Mouse (Mus musculus): ENCODE data around the gene Rac3. TPM values are rescaled to one million over a fixed set of nuclear protein-coding genes. Genes with fewer than 3 reads are reported as not detected.
A peak's percentile ranks its signal among the peaks of the same experiment; 100 is the strongest.
"Not testable (repeated sequence)": the region's sequence is repeated elsewhere in the genome, so short reads cannot be mapped to it uniquely, and the experiment has no call there.

The Rac3 gene
- polyA plus RNA-seq, 1 experiment from 2014 or later = 10.0 TPM

DNA sequence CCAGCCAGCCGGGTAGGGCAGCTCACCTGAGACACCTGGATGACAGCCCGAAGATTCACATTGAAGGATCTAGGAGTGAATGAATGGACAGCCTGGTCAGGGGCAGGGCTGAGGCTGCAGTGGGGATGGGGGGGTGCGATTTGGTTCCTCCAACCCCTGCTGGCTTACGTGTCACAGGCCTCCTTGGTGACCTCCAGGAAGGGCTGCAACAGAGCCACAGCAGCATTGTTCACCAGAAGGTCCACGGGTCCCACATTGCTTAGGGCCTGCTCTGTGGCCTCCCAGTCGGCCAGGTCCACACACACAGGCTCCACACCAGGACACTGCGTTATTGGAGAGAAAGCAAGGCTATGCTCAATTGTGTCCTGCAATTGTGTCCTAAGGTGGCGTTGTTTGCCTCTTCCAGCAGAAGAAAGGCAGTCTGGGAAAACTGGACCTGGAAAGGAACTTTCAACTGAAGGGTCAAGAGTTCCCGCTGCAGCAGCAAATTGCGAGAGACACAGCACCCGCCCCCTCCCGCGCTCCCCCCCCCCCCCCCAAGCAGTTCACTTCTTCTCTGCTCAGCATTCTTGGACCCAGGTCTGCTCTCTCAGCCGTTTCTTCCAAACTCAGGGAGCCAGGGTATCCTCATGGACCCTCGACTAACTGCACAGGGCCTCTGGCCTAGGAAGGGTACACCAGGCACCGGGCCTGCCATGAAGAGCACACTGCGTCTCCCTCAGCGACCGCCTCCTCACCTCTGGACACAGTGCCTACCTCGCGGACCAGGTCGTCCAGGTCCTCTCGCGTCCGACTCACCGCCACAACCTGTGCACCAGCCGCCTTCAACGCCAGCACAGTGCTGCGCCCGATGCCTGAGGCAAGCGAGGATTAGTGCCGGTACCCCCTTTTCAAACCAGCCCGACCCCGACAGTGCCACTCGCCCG lies 5.2 kb downstream of the Rac3 start:
- in situ Hi-C loops (cut with MboI; ENCODE audit: low pct_unique_long_range_greater_than_20kb) = loop anchor here (5.0 kb wide), 1 partner anchor 51 kb away; no protein-coding TSS in a partner anchor
- no peaks in the 10 kb centered on the region for H3K27me3 ChIP-seq

GRCm38 (mm10) chr11:120727169-120727527 lies 5.9 kb downstream of the Rac3 start, which contains the start of gene Dcxr:
Gene Dcxr (minus strand): TSS chr11:120727281.
- ChIA-PET POLR2A (no interaction called here), CTCF (interaction anchor here (2.6 kb wide), 1 partner anchor 49 kb away, joined by 16 read pairs; no protein-coding TSS in a partner anchor)
- in situ Hi-C loops (cut with MboI; ENCODE audit: low pct_unique_long_range_greater_than_20kb) = loop anchor here (5.0 kb wide), 1 partner anchor 50 kb away; no protein-coding TSS in a partner anchor
- H3K27me3 ChIP-seq = no peaks in the 10 kb centered on the region
- peak; percentile 83 for DNase-seq (ENCODE audit: low read depth, low spot score)
- TF ChIP-seq CTCF (IDR thresholded peaks at IDR 0.05) = no peak
- peak; percentile 86 for ATAC-seq

More for the DNA sequence above, 5.2 kb downstream of the Rac3 start:
- DNase-seq (ENCODE audit: low read depth, low spot score) = no peak
- CTCF ChIA-PET = interaction anchor here (1.2 to 7.6 kb wide), 3 partner anchors 11 to 50 kb away, joined by 3 to 81 read pairs (median 16); no protein-coding TSS in a partner anchor
- no peak for ATAC-seq
- POLR2A ChIA-PET = no interaction called here
- no peak for TF ChIP-seq CTCF (IDR thresholded peaks at IDR 0.05)

DNA sequence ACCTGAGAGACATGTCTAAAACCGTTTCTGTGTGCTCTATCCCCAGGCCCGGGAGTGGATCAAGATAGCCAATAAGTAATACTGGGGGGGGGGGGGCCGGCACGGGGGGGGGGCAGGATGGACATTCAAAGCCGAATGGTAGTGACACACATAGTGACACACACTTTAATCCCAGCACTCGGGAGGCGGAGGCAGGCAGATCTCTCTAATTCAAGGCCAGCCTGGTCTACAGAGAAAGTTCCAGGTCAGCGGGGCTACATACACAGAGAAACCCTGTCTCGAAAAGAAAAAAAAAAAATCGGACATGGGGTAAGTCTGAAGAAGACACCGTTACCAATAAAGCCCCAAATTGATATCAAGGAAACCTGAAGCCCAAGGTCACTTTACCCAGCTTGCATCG lies 6.3 kb downstream of the Rac3 start:
- ChIA-PET CTCF (interaction anchor here (2.6 kb wide), 1 partner anchor 49 kb away, joined by 16 read pairs; no protein-coding TSS in a partner anchor), POLR2A (no interaction called here)
- no peak for TF ChIP-seq CTCF (IDR thresholded peaks at IDR 0.05)
- H3K27me3 ChIP-seq = no peaks in the 10 kb centered on the region
- ATAC-seq (no peak), DNase-seq (ENCODE audit: low read depth, low spot score) (no peak)
- in situ Hi-C loops (cut with MboI; ENCODE audit: low pct_unique_long_range_greater_than_20kb) = loop anchor here (5.0 kb wide), 1 partner anchor 50 kb away; no protein-coding TSS in a partner anchor

GRCm38 (mm10) chr11:120728530-120729240 lies 7.4 kb downstream of the Rac3 start:
- H3K27me3 ChIP-seq = no peaks in the 10 kb centered on the region
- POLR2A ChIA-PET = no interaction called here
- ATAC-seq = no peak
- no peak for TF ChIP-seq CTCF (IDR thresholded peaks at IDR 0.05)
- in situ Hi-C loops (cut with MboI; ENCODE audit: low pct_unique_long_range_greater_than_20kb) = loop anchor here (5.0 kb wide), 1 partner anchor 49 kb away; no protein-coding TSS in a partner anchor
- DNase-seq (ENCODE audit: low read depth, low spot score) = no peak
- CTCF ChIA-PET = interaction anchor here (1.3 to 2.6 kb wide), 2 partner anchors 8 to 48 kb away, joined by 3 to 16 read pairs; no protein-coding TSS in a partner anchor

- DNase-seq (ENCODE audit: low read depth, low spot score); POLR2A ChIA-PET; H3K27me3 ChIP-seq; ATAC-seq: not testable (repeated sequence)
- CTCF ChIA-PET = interaction anchor here (1.3 to 2.6 kb wide), 2 partner anchors 9 to 47 kb away, joined by 3 to 16 read pairs; no protein-coding TSS in a partner anchor
- in situ Hi-C loops (cut with MboI; ENCODE audit: low pct_unique_long_range_greater_than_20kb) = loop anchor here (5.0 kb wide), 1 partner anchor 48 kb away; no protein-coding TSS in a partner anchor
These were observed 8.3 kb downstream of the Rac3 start for GRCm38 (mm10) chr11:120729432-120730050.

- ChIA-PET POLR2A (no interaction called here), CTCF (no interaction called here)
- ATAC-seq = no peak
- no peaks in the 10 kb centered on the region for H3K27me3 ChIP-seq
- in situ Hi-C loops (cut with MboI; ENCODE audit: low pct_unique_long_range_greater_than_20kb) = no loop called here
- no peak for TF ChIP-seq CTCF (IDR thresholded peaks at IDR 0.05)
- DNase-seq (ENCODE audit: low read depth, low spot score) = no peak
These were observed 9.1 kb downstream of the Rac3 start for GRCm38 (mm10) chr11:120730331-120730870.

DNA sequence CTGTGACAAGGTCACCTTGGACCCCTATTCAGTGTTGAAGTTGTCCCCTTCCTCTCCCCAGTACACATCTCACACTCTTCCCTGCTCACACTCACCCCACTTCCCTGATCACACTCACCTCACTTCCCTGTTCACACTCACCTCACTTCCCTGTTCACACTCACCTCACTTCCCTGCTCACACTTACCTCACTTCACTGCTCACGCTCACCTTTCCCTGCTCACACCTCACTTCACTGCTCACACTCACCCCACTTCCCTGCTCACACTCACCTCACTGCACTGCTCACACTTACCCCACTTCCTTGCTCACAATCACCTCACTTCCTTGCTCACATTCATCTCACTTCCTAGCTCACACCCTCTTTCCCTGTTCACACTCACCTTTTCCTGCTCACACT lies 10.1 kb downstream of the Rac3 start:
- no peaks in the 10 kb centered on the region for H3K27me3 ChIP-seq
- in situ Hi-C loops (cut with MboI; ENCODE audit: low pct_unique_long_range_greater_than_20kb) = no loop called here

GRCm38 (mm10) chr11:120731858-120732680 lies 10.8 kb downstream of the Rac3 start, which contains the start of gene Cbr2:
Gene Cbr2 (minus strand): TSS chr11:120732114.
- ATAC-seq (peak; percentile 9), DNase-seq (ENCODE audit: low read depth, low spot score) (peak; percentile 25)
- in situ Hi-C loops (cut with MboI; ENCODE audit: low pct_unique_long_range_greater_than_20kb) = no loop called here
- POLR2A ChIA-PET = no interaction called here
- CTCF ChIA-PET = interaction anchor here (1.0 to 1.5 kb wide), 3 partner anchors 10 to 44 kb away, joined by 3 to 5 read pairs (median 4); no protein-coding TSS in a partner anchor
- no peak for TF ChIP-seq CTCF (IDR thresholded peaks at IDR 0.05)
- no peaks in the 10 kb centered on the region for H3K27me3 ChIP-seq

More for the DNA sequence above, 10.1 kb downstream of the Rac3 start:
- TF ChIP-seq CTCF (IDR thresholded peaks at IDR 0.05) = no peak
- ATAC-seq (no peak), DNase-seq (ENCODE audit: low read depth, low spot score) (no peak)
- ChIA-PET CTCF (interaction anchor here (1.0 to 1.3 kb wide), 2 partner anchors 9 to 45 kb away, joined by 3 to 4 read pairs; no protein-coding TSS in a partner anchor), POLR2A (no interaction called here)

DNA sequence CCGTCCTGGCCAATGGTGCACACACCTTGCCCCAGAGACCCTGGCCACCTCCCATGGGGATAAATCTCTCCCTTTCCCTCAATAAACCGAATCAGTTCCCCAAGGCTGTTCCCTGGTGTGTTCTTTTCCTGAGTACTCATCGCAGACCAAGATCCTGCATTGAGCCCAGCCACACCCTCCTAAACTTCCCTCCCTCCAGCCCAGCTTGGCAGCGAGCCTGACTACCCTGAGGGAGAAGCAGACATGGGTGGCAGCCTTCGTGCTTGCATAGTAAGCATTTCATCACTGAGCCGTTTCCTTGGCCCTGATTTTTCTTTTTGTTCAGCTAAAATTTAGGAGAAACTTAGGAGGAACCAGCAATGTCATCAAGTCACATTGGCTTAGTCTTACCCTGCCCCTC lies 12.3 kb downstream of the Rac3 start:
- H3K27me3 ChIP-seq = no peaks in the 10 kb centered on the region
- DNase-seq (ENCODE audit: low read depth, low spot score) (peak; percentile 73), ATAC-seq (no peak)
- in situ Hi-C loops (cut with MboI; ENCODE audit: low pct_unique_long_range_greater_than_20kb) = no loop called here
- TF ChIP-seq CTCF (IDR thresholded peaks at IDR 0.05) = no peak
- POLR2A ChIA-PET = no interaction called here
- CTCF ChIA-PET = interaction anchor here (1.5 kb wide), 1 partner anchor 43 kb away, joined by 5 read pairs; no protein-coding TSS in a partner anchor
